Mouse (Mus musculus): ENCODE results near the gene Olfr690.

DNA sequence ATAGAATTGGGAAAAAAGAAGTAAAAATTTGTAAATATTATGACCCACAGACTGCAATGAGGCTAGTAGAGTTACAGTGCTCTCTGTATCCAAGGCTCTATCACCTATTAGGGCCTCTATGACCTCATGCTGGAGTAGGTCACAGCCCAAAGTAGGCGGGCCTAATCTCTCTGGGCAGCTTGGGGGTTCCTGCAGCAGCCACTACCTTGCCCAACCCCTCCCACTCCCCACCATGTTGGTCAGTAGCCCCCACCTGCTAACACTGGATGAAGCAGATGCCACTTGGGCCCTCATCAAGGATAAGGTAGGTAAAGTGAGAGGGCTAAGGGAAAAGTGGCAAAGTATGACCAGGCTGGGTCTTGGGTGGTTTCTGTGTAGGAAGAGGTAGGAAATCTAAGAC lies 41.0 kb upstream of the Olfr690 start, which contains the start of gene Gm5901:
- TF ChIP-seq POLR2A (IDR thresholded peaks at IDR 0.05; ENCODE audit: extremely low read depth, insufficient read depth, low read length) (no peak), CTCF (IDR thresholded peaks at IDR 0.05; ENCODE audit: low read depth, low read length) (no peak)

All from liver, adult 2 months (tissue).